Mouse (Mus musculus) testis, postnatal 14 days (tissue): Measurements from ENCODE around the gene Sec24c.
"Not testable (repeated sequence)": the region's sequence is repeated elsewhere in the genome, so short reads cannot be mapped to it uniquely, and the experiment has no call there.

Experiments
- DNase-seq: peaks from one replicate; pipeline ENCODE4 v3.0.0; 2021; ENCODE audit warnings: low spot score

Gene Sec24c

DNA sequence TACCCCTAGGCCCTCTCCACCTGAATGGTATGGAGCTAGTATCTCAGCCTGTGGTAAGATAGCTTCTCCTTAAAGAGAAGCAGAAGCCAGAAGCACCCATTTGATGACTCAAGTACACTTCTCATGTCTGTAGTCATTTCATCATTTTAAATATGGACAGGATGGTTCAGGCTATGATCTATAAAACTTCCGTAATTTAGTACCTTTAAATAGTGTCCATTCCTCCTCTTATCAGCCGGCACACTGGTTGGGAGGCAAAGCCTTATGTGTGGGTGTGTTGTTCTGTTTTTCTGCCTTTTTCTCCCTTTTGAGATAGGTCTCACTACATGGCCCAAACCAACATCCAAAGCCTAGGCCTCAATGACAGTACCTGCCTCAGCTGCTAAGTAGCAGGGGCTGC, 24.4 kb downstream of the Sec24c start:
- DNase-seq: no peak

DNA sequence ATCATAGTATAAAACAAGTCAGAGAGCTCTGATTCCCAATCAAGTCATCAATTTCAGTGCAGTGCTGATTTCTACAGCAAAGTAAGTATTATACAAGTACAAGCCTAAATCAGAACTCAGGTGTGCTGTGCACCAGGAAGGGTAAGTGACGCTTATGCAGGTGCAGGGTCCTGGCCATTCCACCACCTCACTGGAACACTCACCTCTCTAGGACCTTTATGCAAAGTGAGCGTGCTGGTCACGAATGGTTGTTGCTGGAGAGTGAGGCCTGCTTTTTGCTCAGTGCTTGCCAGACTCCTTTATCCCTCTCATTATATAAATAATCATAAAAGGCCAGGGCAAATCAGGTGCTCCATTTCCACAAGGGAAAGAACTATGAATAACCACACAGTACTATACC, 26.3 kb downstream of the Sec24c start:
- DNase-seq: no peak

DNA sequence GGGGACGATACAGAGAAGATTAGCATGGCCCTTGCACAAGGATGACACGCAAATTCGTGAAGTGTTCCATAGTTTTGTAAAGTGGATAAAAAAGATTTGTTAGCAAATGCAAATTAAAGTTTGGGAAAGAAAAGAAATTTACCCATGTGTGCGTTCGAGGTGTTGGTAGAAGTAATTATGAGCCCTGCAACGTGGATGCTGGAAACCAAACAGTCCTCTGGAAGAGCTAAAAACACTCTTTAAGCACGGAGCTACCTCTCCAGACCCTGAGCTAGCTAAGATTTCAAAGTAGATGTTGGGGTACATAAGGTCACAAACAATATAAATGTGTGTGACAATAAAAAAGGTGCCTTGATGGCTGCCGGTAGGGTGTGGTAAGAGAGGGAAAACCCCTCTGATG, 27.4 kb downstream of the Sec24c start:
- DNase-seq: no peak

DNA sequence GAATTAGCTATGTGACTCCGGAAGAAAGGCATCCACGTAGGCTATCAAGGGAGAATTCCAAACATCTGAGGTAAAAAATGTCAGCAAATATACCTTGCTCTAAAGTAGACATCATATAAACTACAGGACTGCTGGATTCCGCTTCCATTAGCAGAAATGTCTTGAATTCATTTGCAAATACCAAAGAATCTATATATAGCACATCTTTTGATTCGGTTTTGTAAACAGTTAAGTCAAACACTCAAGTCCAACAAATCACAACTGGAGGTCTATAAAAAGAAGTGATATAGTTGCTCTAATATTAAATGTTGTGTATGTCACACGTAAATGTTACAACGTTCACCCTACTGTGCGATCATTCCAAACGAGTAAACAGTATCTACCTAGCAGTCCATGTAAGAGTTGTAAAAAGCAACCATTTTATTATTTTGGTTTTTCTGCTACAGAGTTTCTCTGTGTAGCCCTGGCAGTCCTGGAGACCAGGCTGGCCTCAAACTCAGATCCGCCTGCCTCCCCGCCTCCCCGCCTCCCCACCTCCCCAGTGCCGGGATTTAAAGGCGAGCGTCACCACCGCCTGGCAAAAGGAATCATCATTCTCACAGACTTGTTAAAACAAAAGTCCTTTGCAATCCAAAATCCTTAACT, 28.1 kb downstream of the Sec24c start:
- no peak for DNase-seq

DNA sequence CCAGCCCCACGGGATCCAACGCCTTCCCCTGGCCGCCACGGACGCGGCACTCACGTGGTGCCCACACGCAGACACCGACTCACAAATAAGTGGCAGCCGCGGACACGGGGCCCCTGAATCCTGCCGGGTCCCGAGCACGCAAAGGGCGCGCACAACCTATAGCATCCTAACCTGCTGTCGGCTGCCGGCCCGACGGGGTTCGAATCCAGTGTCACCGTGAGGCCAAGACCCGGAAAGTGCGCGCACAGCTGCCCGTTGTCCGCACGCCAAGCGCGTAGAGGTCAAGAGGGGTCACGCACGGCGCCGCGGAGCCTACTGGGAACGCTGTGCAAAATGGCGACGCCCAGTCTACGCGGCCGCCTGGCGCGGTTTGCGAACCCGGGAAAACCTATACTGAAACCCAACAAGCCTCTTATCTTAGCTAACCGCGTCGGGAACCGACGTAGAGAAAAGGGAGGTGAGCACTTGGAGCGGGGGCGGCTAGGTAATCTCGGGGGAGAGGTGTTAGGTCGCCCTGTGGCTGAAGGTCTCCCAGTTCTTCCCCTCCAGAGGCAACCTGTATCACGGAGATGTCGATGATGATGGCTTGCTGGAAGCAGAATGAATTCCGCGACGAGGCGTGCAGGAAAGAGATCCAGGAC, 28.8 kb downstream of the Sec24c start, which contains the start of gene Chchd1:
Chchd1 (plus strand) TSS at position 266 of the 641 bp plus-strand sequence.
- peak; percentile 90 for DNase-seq

DNA sequence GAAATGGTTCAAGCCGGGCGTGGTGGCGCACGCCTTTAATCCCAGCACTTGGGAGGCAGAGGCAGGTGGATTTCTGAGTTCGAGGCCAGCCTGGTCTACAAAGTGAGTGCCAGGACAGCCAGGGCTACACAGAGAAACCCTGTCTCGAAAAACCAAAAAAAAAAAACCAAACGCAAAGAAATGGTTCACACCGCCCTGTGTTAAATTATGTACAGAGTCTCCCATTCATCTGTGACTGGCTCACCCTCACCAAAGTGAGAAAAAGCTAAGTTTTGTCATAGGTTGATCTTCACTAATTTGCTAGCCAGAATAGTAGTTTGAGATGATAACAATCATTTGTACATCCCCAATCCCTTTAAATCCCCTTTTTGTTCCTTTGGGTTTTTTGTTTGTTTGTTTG, 29.4 kb downstream of the Sec24c start:
- not testable (repeated sequence) for DNase-seq

DNA sequence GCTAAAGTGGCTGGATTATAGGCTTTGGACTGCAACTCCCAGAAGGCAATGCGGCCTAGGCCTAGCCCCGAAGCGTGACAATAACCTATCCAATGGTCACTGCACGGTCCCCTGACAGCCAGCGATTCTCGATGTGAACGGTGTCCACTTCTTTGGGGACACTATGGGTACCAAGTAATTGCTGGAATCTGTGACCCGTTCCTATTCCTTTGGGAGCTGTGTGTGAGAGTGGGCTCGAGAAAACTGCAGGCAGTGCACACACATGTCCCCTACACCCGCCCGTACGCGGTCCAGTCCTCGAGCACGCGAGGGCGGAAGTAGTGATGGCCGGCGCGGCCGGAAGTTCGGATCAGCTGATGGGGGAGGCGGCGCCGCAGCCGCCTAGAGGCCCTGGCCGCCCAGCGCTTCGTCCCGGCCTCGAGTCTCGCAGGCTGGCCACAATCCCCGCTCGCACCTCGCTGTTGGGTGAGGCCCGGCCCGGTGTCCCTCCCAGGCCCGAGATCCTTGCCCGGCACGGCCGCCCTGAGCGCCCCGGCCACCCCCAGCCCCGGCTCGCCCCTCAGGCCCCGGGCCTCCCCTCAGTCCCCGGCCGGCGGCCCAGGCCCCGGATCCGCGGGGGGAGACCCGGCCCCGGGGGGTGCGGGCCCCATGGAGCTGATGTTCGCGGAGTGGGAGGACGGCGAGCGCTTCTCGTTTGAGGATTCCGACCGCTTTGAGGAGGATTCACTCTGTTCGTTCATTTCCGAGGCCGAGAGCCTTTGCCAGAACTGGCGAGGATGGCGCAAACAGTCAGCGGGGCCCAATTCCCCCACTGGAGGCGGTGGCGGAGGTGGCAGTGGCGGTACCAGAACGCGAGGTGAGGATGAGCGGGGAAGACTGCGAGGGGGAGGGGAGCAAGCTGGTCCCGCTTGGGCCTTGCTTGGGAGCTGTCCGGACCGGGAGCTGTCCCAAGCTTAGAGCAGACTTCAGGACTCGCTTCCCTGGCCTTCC, 33.4 kb downstream of the Sec24c start, which contains the start of gene Zswim8:
Zswim8 (plus strand) TSS at position 352 of the 990 bp plus-strand sequence.
- peak; percentile 90 for DNase-seq

DNA sequence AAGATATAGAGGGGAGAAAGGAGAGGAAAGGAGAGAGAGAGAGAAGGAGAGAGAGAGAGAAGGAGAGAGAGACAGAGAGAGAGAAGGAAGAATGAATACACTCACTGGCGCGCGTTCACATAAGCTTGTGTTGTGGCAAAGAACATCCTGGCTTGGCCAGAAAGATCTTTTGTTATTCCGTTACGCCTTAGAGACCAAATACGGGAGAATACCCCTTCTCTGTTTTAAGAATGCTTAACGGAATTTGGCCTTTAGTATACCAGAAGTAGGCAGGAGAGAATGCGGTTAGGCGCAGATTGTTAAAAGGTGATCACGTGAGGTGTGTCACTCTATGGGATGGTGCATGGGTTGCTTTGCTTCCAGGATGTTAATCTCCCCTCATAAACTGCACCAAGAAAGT, 34.1 kb downstream of the Sec24c start:
- no peak for DNase-seq

DNA sequence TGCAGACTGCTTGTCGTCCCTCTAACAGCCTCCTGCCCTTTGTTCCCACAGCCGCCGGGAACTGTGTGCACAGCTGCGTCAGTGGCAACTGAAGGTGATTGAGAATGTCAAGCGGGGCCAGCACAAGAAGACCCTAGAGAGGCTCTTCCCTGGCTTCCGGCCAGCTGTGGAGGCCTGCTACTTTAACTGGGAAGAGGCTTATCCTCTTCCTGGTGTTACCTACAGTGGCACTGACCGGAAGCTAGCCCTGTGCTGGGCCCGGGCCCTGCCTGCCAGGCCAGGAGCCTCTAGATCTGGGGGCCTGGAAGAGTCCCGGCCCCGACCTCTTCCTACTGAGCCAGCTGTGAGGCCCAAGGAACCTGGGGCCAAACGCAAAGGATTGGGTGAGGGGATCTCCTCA, 39.7 kb downstream of the Sec24c start:
- peak; percentile 60 for DNase-seq

DNA sequence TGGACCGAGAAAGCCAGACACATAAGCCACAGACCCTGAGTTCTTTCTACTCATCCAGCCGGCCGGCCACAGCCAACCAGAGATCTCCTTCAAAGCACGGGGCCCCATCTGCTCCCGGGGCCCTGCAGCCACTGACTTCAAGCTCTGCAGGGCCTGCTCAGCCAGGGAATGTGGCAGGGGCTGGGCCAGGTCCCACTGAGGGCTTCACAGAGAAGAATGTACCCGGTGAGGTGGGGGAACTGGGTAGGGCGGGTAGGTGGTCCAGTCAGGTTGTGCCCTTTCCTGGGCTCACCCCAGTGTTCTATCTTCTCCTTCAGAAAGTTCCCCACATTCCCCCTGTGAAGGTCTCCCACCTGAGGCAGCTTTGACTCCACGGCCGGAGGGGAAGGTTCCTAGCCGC, 44.3 kb downstream of the Sec24c start:
- DNase-seq: no peak

DNA sequence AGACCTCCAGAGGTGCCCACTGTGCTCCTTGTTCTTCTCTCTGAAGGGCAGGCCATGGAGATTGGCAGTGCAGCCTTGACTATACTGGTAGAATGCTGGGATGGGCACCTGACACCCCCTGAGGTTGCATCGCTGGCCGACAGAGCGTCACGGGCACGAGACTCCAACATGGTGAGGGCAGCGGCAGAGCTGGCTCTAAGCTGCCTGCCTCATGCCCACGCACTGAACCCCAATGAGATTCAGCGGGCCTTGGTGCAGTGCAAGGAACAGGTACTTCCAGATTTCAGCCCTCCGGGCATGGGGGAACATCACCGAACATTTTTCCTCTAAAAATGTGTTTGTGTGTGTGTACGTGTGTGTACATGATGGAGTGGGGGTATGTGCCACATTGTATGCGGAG, 45.7 kb downstream of the Sec24c start:
- DNase-seq: no peak

DNA sequence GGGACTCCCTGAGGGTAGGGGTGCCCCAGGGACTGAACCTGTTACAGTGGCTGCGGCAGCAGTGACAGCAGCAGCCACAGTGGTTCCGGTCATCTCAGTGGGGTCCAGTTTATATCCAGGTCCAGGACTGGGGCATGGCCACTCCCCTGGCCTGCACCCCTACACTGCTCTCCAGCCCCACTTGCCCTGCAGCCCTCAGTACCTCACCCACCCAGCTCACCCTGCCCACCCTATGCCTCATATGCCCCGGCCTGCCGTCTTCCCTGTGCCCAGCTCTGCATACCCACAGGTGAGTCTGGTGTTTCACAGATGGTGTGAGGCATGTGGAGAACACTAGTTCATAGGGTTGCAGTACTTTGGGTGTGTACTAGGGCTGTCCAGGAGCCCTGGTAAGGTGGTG, 47.3 kb downstream of the Sec24c start:
- DNase-seq: no peak

DNA sequence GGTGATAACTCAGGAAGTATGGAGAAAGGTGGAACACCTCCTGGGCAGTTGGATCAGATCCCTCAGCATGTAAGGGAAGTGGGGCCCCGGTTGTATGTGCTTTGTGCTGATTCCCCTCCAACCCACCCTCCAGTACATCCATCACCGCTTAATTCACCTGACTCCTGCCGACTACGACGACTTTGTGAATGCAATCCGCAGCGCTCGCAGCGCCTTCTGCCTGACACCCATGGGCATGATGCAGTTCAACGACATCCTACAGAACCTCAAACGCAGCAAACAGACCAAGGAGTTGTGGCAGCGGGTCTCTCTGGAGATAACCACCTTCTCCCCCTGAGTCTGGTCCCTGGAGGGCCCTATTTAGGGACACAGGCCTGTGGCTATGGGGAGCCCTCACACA, 48.9 kb downstream of the Sec24c start:
- DNase-seq: no peak

DNA sequence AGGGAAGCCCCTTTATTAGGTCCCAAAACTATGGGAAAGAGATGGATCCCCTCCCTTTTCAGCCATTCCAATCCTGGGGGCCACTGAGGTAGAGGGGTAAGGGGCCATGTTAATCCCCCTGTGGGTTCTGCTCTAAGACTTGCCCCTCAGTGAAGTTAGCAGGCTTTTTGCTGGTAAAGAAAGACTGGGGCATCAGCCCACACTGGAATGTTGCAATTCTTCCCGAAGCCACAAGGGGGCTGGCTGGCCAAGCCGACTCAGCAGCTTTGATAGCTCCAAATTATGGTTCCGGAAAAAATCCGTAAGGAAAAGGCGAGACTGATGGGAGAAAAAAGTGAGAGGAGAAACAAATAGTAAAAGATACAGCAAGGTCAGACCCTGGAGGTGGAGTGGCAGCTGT, 49.9 kb downstream of the Sec24c start:
- no peak for DNase-seq

DNA sequence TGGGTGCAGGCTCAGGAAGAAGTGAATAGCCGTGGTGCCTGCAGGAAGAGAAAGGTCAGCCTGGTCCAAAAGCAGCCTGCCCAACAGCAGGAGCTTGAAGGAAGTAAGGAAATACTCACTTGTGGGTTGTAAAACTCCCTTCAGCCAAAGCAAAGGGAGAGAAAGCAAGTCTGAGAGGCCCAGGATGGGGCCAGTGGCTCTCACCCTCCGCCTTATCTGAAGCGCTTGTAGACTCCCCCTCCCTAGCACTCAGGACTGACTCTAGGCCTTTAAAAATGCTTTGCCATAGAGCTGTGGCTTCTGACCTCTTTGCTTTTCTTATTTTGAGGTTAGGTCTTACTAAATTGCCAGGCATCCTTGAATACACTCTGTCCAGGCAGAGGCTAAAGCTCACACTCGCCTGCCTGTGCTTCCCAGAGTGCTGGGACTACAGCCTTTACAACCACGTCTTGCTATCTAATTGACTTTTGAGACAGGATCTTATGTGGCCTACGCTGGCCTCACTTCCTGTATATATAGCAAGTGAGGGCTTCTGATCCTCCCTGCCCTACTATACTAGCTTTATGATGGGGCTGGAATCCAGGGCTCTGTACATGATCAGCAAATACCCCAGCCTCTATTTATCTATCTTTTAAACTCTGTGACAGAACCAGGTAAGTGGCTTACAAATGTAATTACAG, 51.7 kb downstream of the Sec24c start:
- no peak for DNase-seq

DNA sequence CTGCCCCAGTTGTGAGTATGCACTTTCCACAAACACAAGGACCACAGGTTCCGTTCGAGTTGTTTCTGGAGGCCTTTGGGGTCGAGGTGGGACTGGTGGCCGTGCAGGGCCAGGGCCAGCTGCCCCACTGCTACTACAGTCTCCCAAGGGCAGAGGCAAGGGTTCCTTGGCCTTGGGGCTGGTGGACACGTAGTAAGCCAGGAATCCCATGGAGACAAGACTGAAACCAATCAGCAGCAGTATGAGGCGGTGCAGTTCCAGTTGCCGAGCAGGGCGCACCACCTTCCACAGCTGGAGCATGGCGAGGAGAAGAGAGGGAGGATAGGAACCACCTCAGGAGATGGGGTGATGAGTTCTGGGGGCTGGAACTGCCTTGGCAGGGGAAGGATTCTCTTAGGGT, 55.8 kb downstream of the Sec24c start:
- no peak for DNase-seq

DNA sequence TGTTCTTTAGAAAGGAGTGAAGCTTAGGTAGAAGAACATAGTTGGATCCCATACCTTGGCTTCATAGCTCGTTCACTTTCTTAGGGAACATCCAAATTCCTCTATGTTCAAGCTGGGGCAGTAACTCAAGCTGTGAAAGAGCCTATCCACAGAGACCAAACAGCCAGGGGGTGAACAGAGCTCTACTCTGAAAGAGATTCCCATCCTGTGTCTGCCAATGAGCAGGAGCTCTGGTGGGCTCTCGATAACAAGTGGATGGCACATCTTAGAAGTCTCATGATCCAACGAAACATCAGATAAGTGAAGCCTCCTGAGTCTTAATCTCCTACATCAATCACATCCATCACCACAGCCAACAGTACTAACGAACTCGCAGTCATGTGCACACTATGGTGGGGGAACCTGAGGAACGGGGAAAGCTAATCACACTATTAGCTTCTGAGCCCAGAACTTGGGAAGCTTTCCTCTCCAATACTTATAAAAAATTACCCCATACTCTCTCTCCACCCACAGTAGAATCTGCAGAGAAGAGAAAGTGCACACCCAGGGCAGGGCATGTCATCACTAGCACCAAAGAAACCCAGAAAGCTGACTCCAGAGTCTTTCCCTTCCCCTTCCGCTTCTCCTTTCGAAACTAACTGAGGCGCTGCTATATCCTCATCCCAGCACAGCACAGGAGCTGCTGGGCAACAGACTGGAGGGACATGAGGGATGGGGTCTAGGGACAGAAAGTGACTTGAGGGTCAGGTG, 56.9 kb downstream of the Sec24c start:
- no peak for DNase-seq

DNA sequence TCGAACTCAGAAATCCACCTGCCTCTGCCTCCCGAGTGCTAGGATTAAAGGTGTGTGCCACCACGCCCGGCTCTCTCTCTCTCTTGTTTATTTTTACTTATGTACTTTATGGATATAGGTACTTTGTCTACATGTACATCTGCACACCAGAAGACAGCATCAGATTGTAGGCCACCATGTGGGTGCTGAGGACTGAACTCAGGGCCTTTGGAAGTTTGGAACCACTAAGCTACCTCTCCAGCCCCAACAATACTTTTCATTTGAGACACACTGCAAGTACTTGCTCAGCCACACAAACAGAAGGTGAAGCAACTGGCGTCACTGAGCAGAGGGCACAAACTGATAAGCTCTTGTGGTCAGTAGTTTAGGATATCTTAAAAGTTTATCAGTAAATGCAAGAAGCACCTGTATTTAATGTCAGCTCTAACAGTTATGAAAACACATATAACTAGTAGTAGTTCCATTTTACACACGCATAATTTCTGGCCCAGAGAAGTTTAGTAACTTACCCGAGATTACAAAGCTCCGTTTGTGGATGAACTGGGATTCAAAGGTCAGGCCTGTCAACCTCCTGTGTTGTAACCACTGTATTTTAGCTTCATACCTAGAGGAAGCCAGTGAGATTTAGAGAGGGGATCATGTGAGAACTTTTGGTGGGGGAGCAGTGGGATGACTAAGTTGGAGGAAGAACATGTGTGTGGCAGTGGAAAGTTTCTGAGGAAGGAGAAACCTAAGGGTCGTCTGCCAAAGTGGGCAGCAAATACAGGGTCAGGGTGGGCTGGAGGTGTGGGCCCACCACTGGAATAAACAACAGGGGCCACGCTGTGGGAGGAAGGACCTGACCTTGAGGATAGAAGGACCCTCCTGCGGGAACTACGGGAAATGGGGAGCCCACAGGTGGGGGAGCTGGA, 59.2 kb downstream of the Sec24c start:
- DNase-seq: no peak

DNA sequence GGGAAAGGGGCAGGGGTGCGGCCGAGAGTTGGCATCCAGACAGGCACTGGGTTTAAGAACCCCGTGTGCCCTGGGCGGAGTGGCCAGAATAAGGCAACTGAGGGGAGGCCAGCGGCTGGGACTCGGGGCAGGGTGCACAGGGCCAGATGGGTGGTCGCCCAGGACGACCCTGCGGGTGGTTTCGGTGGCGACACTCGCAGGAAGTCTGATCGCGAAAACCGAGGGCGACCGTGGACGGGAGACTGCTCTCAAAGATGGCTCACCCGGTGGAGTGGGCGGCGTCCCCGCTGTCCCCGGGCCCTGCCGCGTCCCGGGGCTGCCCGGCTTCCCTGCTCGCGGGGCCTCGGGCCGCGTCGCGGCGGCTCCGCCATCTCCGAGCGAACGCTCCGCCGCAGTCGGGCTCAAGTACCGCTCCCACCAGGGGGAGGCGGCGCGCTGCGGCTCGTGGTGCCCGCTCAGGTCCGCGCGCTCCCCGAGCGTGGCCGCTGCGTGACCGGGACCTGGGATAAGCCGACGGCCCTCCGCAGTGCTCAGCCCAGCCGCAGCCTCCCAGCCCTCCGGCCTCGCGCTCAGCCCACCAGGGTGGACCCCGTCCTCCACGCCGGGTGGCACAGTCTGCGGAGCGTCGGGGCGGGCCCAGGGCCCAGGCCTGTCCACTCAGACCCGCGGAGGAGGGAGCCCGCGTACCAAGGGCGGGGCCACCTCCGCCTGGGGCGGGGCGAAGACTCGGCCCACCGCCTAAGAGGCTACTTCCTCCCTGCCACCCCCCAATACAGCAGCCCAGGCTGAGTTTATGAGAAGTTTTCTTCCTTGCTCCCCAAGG, 60.1 kb downstream of the Sec24c start, which contains the start of gene Ndst2:
Ndst2 (minus strand) TSS at position 611 of the 823 bp plus-strand sequence.
- DNase-seq: peak; percentile 86
